ENCODE assay signal across 25 mouse cellular contexts in genomic region chr10:100716084-100716667, GRCm38 (mm10).
DNase-seq lines count a peak whose midpoint lies in the region; ATAC-seq lines count a peak whose summit lies in the region.
"Had no signal": no experiment of that assay in that cellular context is flagged by ENCODE, and none has a peak within 500 bp of the region (broad histone marks: within the 10 kb centered on the region; RNA-seq: fewer than 3 reads in every experiment).

No protein-coding gene starts in this region.

- no peak overlapping the region for H3K4me3 ChIP-seq in hindbrain, embryonic 10.5 days
- H3K4me3 ChIP-seq: embryonic facial prominence, embryonic 10.5 days; embryonic facial prominence, embryonic 13.5 days; erythroblast, embryonic 14.5 days; forebrain, embryonic 12.5 days; forebrain, embryonic 15.5 days; heart, embryonic 15.5 days had no signal

- H3K9me3 ChIP-seq in hindbrain, embryonic 10.5 days = no peaks in the 10 kb centered on the region
- H3K9me3 ChIP-seq: embryonic facial prominence, embryonic 10.5 days; embryonic facial prominence, embryonic 13.5 days; forebrain, embryonic 12.5 days; forebrain, embryonic 15.5 days; heart, embryonic 15.5 days had no signal

- no peak overlapping the region for H3K27ac ChIP-seq in hindbrain, embryonic 10.5 days
- H3K27ac ChIP-seq: embryonic facial prominence, embryonic 10.5 days; embryonic facial prominence, embryonic 13.5 days; forebrain, embryonic 12.5 days; forebrain, embryonic 15.5 days; heart, embryonic 15.5 days; hindbrain, embryonic 14.5 days; hindbrain, postnatal 0 days had no signal

- H3K4me1 ChIP-seq in hindbrain, embryonic 10.5 days (replicated peaks) = peaks cover 11% of the 10 kb centered on the region; the same call in 1 of the 2 replicates
- H3K4me1 ChIP-seq: embryonic facial prominence, embryonic 10.5 days; embryonic facial prominence, embryonic 13.5 days; forebrain, embryonic 12.5 days; forebrain, embryonic 15.5 days; heart, embryonic 15.5 days had no signal

- peak; percentile 12 for DNase-seq in 416B (ENCODE audit: low read depth)
- DNase-seq in T-cell, adult 2 months (ENCODE audit: low spot score) = peak; percentile 22
- no peak for DNase-seq in lung, adult 18-20 months
- DNase-seq in hindbrain, embryonic 10.5 days (ENCODE audit: low spot score) = no peak
- DNase-seq: adrenal gland, postnatal 10 days; adrenal gland, postnatal 36 days; cerebellum, adult 18-20 months; cerebellum, adult 9-10 months; cerebellum, postnatal 14 days; embryo, embryonic 11 days; gastrocnemius, postnatal 25 days; heart, postnatal 10 days; heart, postnatal 36 days had no signal

- 91% methylated on average over 7 of the region's 7 CpGs for WGBS in hindbrain, embryonic 10.5 days

- H3K36me3 ChIP-seq in hindbrain, embryonic 10.5 days = no peaks in the 10 kb centered on the region
- H3K36me3 ChIP-seq: embryonic facial prominence, embryonic 10.5 days; embryonic facial prominence, embryonic 13.5 days; forebrain, embryonic 12.5 days; forebrain, embryonic 15.5 days; heart, embryonic 15.5 days had no signal

- ATAC-seq in megakaryocyte progenitor cell, adult 5-6 weeks (replicated peaks; ENCODE audit: poor library complexity) = peak; percentile 68
- no peak for ATAC-seq in granulocyte monocyte progenitor cell, adult 5-6 weeks (replicated peaks; ENCODE audit: poor library complexity, severe bottlenecking)
- ATAC-seq: forebrain, embryonic 15.5 days; hindbrain, postnatal 0 days; inflammation-experienced regulatory T-cells, adult 6 months; intestine, embryonic 16.5 days had no signal

- H3K27me3 ChIP-seq in hindbrain, embryonic 10.5 days (ENCODE audit: insufficient read depth, poor library complexity, severe bottlenecking) = no peaks in the 10 kb centered on the region
- H3K27me3 ChIP-seq: embryonic facial prominence, embryonic 13.5 days; forebrain, embryonic 12.5 days; forebrain, embryonic 15.5 days; heart, embryonic 15.5 days had no signal

Comparison
In these comparisons a context has a peak if more than half of its experiments do, and no peak if none do; other contexts are left out.
1. DNase-seq: peak in 416B (single experiment) and T-cell, adult 2 months (single experiment); none in lung, adult 18-20 months (0 of 2) and hindbrain, embryonic 10.5 days (single experiment).